Mouse (Mus musculus) heart, embryonic 16.5 days (tissue): ENCODE results near the gene Cep89. TPM values are rescaled to one million over a fixed set of nuclear protein-coding genes. Genes with fewer than 3 reads are reported as not detected.

Experiments used
- ATAC-seq: fragments of 200-750 bp; cut with Nextera tagmentation; replicated peaks from 2 replicates; pipeline ENCODE4 v1.8.0; 2017; ENCODE audit warnings: moderate number of reproducible peaks; ENCODE audit not compliant: insufficient read depth, low FRiP score; ENCODE audit errors: extremely low read depth
- H3K27ac ChIP-seq: fragments of 300-500 bp; sonication (generic); 2 replicates; pipeline ENCODE4 v1.5.1; 2014; ENCODE audit warnings: mild to moderate bottlenecking, low read length, control low read depth, moderate library complexity
- H3K27me3 ChIP-seq: fragments of 300-500 bp; sonication (generic); 2 replicates; pipeline ENCODE4 v1.6.1; 2014; ENCODE audit warnings: low read length, mixed read lengths; ENCODE audit not compliant: control insufficient read depth, insufficient read depth
- H3K36me3 ChIP-seq: fragments of 300-500 bp; sonication (generic); 2 replicates; pipeline ENCODE4 v1.6.1; 2014; ENCODE audit not compliant: control insufficient read depth, insufficient read depth
- H3K4me1 ChIP-seq: fragments of 300-500 bp; sonication (generic); 2 replicates; pipeline ENCODE4 v1.6.1; 2014; ENCODE audit warnings: low read length, mixed read lengths; ENCODE audit not compliant: control insufficient read depth, insufficient read depth
- H3K4me2 ChIP-seq: fragments of 300-500 bp; sonication (generic); 2 replicates; pipeline ENCODE4 v1.6.1; 2014; ENCODE audit warnings: low read depth, mild to moderate bottlenecking, control low read depth, low read length
- H3K4me3 ChIP-seq: fragments of 300-500 bp; sonication (generic); 2 replicates; pipeline ENCODE4 v1.5.1; 2014; ENCODE audit warnings: mild to moderate bottlenecking, control low read depth, low read length
- H3K9ac ChIP-seq: fragments of 300-500 bp; sonication (generic); 2 replicates; pipeline ENCODE4 v1.6.1; 2014; ENCODE audit warnings: low read length, control low read depth
- H3K9me3 ChIP-seq: fragments of 300-500 bp; sonication (generic); replicated peaks from 2 replicates; pipeline ENCODE4 v1.6.1; 2016; ENCODE audit warnings: low read length; ENCODE audit not compliant: control insufficient read depth
- WGBS: fragments of 180-500 bp; shearing (Covaris S2); extraction: QIAGEN DNeasy Blood & Tissue Kit; methylation state at CpG from one replicate; pipeline ENCODE4 v1.1.7; 2014; 5-methylcytosine and 5-hydroxymethylcytosine counted together
- polyA plus RNA-seq: library from polyadenylated mRNA; unstranded; fragments of >200 nt; fragmentation: Nextera tagmentation; extraction: Ambion mirVana; gene quantifications from 2 replicates; pipeline ENCODE4 v1.2.1, GENCODE M21; 2015

Gene Cep89
- polyA plus RNA-seq = 44.9 and 45.2 TPM in 2 replicates

DNA sequence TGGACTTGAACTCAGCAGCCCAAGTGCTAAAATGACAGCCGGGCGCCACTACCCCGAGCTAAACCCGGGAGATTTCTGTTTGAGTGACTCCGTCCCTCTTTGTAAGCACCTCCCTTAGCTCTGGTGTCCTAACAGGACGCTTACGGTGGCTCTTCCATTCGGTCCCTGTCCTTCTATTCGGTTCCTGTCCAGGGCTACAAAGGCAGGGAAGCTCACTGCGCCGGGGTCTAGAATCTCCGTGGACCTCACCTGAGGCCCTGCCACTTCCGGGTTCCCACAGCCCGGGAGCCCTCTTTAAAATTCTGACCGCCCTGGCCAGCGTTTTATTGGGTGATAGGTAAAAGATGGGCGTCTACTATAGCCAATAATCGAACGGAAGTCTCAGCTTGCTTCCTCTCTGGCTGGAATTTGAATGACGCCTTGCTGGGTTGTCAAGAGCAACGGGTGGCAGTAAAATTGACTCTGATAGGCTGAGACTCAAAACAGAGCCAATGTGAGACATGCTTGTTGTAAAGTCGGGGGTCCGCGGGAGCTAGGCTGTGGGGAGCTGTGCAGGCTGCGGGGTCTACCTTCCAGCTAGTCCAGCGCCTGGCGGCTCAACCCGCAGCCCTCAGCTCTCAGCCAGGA is at the start of gene Cep89, which contains the start of gene Faap24:
TSS of gene Cep89 (plus strand) at position 494 of the 627 bp plus-strand sequence.
TSS of gene Faap24 (minus strand) at position 295 of the 627 bp plus-strand sequence.
- Histone ChIP-seq H3K4me3 (peak within 1 kb of the TSS; percentile 65), H3K27ac (peak within 1 kb of the TSS; percentile 0; the same call in 1 of the 2 replicates), H3K4me1 (peaks cover 15% of the 10 kb centered on the region), H3K9ac (peak within 1 kb of the TSS; percentile 78), H3K9me3 (no peaks in the 10 kb centered on the region), H3K36me3 (peaks cover 23% of the 10 kb centered on the region), H3K4me2 (peak within 1 kb of the TSS; percentile 86), H3K27me3 (no peaks in the 10 kb centered on the region)
- ATAC-seq = peak; percentile 96
- WGBS = 1% methylated on average over 28 of the region's 28 CpGs

DNA sequence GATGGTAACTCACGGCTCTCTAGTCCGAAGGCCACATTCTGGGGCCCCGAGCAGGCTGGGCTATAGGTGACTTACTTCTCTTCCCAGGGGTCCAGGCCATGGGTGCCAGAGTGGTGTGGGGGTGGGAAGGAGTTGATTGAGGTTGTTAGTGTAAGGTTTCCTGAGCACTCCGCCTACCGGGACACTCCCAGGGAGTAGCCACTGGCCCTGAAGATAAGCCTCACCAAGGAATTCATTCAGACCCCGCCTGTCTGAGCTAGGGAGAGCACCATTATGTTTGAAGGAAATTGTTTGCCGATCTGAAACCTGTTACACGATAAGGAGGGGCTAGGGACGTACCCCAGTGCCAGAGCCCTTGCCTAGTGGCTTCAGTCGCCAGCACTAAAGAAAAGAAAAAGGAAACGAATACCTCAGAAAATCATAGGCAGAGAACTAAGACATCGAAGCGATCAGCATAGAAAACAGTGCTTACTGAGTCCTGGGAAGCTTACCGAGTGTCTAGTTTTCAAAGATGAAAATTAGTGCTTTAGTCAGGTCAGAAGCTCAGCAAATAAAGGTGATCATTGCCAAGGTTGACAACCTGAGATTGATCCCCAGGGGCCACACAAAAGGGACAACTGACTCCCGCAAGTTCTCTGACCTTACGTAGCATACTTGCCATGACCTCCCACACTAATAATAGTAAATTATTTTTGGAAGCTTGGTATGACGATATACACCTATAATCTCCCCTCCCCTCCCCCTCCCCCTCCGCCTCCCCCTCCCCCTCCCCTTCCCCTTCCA is 48.7 kb upstream of the Cep89 start:
- no peak overlapping the region for H3K9ac ChIP-seq
- H3K4me3 ChIP-seq = no peak overlapping the region
- no peaks in the 10 kb centered on the region; the same call in 1 of the 2 replicates for H3K9me3 ChIP-seq
- no peaks in the 10 kb centered on the region for H3K36me3 ChIP-seq
- H3K4me2 ChIP-seq = no peak overlapping the region
- H3K27ac ChIP-seq = no peak overlapping the region
- H3K4me1 ChIP-seq = no peaks in the 10 kb centered on the region
- no peaks in the 10 kb centered on the region for H3K27me3 ChIP-seq
- WGBS = 44% methylated on average over 18 of the region's 18 CpGs
- ATAC-seq = no peak

DNA sequence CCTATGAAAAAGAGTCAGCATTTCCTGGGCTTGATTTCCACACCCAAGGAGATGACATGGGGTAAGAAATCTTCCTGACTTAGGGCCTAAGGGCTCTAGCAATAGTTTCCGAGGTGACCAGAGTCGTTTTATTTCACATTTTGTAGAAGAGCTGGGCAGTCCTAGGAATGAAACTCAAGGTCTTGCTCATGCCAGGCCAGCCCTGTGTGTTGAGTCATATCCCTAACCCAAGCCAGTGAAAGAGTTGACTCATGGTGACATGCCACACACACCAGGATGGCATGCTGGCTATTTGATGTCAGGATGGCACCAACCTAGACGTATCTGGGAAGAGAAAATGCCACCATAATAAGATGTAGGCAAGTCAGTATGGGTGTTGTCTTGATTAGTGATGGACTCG is 47.8 kb upstream of the Cep89 start:
- no peaks in the 10 kb centered on the region for H3K27me3 ChIP-seq
- no peak overlapping the region for H3K4me2 ChIP-seq
- WGBS = 77% methylated on average over 4 of the region's 4 CpGs
- no peak overlapping the region for H3K4me3 ChIP-seq
- H3K36me3 ChIP-seq = no peaks in the 10 kb centered on the region
- ATAC-seq = no peak
- no peak overlapping the region for H3K27ac ChIP-seq
- H3K9ac ChIP-seq = no peak overlapping the region
- no peaks in the 10 kb centered on the region; the same call in 1 of the 2 replicates for H3K9me3 ChIP-seq
- no peaks in the 10 kb centered on the region for H3K4me1 ChIP-seq

DNA sequence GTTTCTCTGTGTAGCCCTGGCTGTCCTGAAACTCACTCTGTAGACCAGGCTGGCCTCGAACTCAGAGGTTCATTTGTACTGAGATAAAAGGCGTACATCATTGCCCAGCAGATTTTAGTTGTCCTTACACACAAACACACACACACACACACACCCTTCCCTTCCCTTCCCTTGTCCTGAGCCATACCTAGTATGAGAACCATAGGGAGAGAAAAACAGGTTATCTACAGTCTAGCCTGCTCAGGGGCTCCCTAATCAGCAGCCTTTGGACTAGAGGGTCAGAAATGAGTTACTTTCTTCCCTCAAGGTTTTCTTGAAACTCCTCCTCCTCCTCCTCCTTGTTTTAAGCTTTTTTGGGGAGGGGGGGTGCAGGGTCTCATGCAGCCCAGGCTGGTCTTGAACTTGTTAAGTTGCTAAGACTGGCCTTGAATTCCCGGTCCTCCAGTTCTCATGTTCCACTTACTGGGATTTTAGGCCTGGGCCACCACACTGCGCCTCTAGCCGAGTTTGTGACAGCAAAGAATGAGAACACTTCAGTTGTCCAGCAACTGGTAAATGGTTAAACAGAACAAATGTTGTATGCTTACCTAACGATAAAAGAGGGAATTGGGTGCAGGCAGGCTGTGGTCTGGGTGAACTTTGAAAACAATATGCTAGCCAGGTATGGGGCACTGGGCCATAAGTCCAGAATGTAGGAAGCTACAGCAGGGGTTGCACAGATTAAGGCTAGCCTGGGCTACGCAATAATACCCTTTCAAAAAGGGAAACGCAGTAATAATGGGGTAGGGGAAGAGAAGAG is 46.8 kb upstream of the Cep89 start:
- Histone ChIP-seq H3K4me1 (no peaks in the 10 kb centered on the region), H3K27me3 (no peaks in the 10 kb centered on the region), H3K9ac (no peak overlapping the region), H3K4me3 (no peak overlapping the region), H3K36me3 (no peaks in the 10 kb centered on the region), H3K27ac (no peak overlapping the region), H3K9me3 (no peaks in the 10 kb centered on the region; the same call in 1 of the 2 replicates), H3K4me2 (no peak overlapping the region)
- ATAC-seq = no peak
- WGBS = 85% methylated on average over 8 of the region's 8 CpGs

DNA sequence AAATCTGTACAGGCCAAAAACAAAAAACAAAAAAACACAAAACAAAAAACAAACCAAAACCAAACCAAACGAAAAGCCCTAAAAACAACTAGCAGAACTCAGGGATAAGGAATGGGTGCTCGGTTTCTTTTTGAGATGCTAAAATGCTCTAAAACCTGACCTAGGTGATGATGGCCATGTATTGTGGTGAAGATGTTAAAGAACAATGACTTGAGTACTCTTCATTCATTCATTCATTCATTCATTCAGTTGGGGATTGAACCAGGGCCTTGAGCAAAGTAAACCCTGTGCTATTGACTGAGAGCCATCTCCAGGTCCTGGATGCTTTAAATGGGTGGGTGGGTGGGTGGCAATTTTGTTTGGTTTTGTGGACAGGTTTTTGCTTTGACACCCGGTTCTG is 45.7 kb upstream of the Cep89 start:
- Histone ChIP-seq H3K27me3 (no peaks in the 10 kb centered on the region), H3K4me3 (no peak overlapping the region), H3K4me1 (no peaks in the 10 kb centered on the region), H3K27ac (no peak overlapping the region), H3K9ac (no peak overlapping the region), H3K4me2 (no peak overlapping the region), H3K36me3 (no peaks in the 10 kb centered on the region), H3K9me3 (no peaks in the 10 kb centered on the region; the same call in 1 of the 2 replicates)
- ATAC-seq = no peak
- WGBS = 90% methylated on average over 3 of the region's 3 CpGs

DNA sequence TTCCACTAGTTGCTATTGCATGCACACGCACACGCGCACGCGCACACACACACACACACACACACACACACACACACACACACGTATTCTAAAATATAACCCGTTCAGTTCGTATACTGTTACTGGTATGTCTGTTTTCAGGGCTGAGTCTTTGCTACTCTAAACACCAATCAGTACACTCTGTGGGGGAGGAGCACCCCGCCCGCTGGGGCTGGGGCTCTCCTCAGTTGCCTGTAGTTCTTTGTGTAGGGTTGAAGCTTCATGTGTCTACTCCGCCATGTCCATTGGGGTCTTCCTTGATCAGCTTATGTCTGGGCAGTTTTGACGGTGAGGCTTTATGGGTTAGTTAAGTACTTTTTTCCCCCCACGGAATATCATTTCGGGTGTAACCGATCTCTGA is 43.5 kb upstream of the Cep89 start:
- Histone ChIP-seq H3K27ac (no peak overlapping the region), H3K4me2 (no peak overlapping the region), H3K4me1 (no peaks in the 10 kb centered on the region), H3K27me3 (no peaks in the 10 kb centered on the region), H3K4me3 (no peak overlapping the region), H3K9ac (no peak overlapping the region), H3K36me3 (no peaks in the 10 kb centered on the region), H3K9me3 (no peaks in the 10 kb centered on the region)
- WGBS = 94% methylated on average over 15 of the region's 15 CpGs
- ATAC-seq = no peak

DNA sequence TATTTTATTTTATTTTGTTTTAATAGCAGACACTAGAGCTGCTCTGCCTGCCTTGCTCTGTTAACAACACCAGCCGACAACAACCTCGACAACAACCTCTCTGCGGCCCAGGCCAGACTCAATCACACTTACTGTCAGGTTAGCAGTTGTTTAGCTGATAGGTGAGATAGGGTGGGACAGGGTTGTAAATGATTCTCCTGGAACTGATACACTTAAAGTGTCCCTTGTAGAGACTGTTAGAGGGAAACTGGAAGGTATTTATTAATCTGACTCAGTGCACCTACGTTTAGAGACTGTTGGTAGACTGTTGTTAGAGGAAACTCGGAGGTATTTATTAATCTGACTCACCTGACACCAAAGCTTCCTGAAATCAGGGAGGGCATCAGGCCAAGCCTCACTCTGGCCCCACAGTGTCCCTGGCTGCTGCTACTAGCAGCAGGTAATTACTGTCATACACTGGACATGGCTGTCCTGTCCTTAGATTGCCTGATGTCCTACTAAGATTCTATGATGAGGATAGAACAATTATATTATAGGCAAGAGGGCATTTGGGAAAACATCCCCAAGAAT is 41.4 kb upstream of the Cep89 start:
- Histone ChIP-seq H3K4me1 (no peaks in the 10 kb centered on the region), H3K4me2 (no peak overlapping the region), H3K9ac (no peak overlapping the region), H3K27ac (no peak overlapping the region), H3K4me3 (no peak overlapping the region), H3K36me3 (no peaks in the 10 kb centered on the region), H3K9me3 (no peaks in the 10 kb centered on the region), H3K27me3 (no peaks in the 10 kb centered on the region)
- WGBS = 64% methylated on average over 5 of the region's 5 CpGs
- ATAC-seq = no peak

DNA sequence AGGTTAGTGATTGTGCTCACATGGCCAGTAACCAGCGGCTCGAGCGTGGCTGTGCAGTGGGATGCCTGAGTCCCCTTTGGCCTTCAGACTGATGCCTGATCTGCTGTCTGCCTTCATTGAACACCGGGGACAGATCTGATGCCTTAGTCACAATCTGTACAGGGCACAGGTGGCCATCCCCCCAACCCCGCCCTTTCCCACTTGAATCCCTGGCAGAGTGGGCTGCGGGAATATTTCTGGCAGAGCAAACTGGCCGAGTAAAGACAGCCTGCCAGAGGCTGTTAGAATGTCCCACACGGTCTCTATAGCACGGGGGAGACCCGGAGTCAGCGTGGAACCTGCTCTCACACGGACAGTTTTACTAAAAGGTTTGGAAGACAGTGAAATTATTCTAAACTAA is 39.2 kb upstream of the Cep89 start:
- H3K9ac ChIP-seq = no peak overlapping the region
- ATAC-seq = no peak

More for the DNA sequence above, 39.2 kb upstream of the Cep89 start:
- H3K27me3 ChIP-seq = no peaks in the 10 kb centered on the region
- no peak overlapping the region for H3K4me3 ChIP-seq
- H3K9me3 ChIP-seq = no peaks in the 10 kb centered on the region
- H3K4me1 ChIP-seq = peaks cover 3% of the 10 kb centered on the region; the same call in 1 of the 2 replicates
- H3K27ac ChIP-seq = no peak overlapping the region
- 81% methylated on average over 12 of the region's 12 CpGs for WGBS
- H3K36me3 ChIP-seq = no peaks in the 10 kb centered on the region
- no peak overlapping the region for H3K4me2 ChIP-seq
